Mouse (Mus musculus): ENCODE data around the gene Slc8a1. TPM values are rescaled to one million over a fixed set of nuclear protein-coding genes. Genes with fewer than 3 reads are reported as not detected.

The Slc8a1 gene
- polyA plus RNA-seq, 1 experiment from 2014 or later, result 4.0 TPM

GRCm38 (mm10) chr17:81528940-81529339 is 209.2 kb downstream of the Slc8a1 start:
- ATAC-seq (no peak), DNase-seq (ENCODE audit: low spot score) (no peak)
- 80% methylated on average over 4 of the region's 4 CpGs for WGBS
- no peaks in the 10 kb centered on the region for H3K36me3 ChIP-seq (ENCODE audit: insufficient read depth, low read length)
- no peak overlapping the region for H3K4me2 ChIP-seq (replicated peaks; ENCODE audit: low read depth, low read length)
- no peaks in the 10 kb centered on the region for H3K9me3 ChIP-seq (ENCODE audit: low read length)
- no peaks in the 10 kb centered on the region for H3K4me1 ChIP-seq (ENCODE audit: insufficient read depth, low read depth, low read length)
- no peak for TF ChIP-seq EP300 (IDR thresholded peaks at IDR 0.05)
- no peak for TF ChIP-seq CTCF (IDR thresholded peaks at IDR 0.05)
- H3K27ac ChIP-seq (ENCODE audit: low read length), result no peak overlapping the region
- no peaks in the 10 kb centered on the region for H3K27me3 ChIP-seq (replicated peaks; ENCODE audit: insufficient read depth, low read length)
- H3K4me3 ChIP-seq (ENCODE audit: low read depth, low read length), result no peak overlapping the region
- no peak overlapping the region for H3K9ac ChIP-seq (replicated peaks; ENCODE audit: low read depth)

GRCm38 (mm10) chr17:81526463-81526862 is 211.7 kb downstream of the Slc8a1 start:
- H3K9ac ChIP-seq (replicated peaks; ENCODE audit: low read depth), result no peak overlapping the region
- WGBS, result 91% methylated on average over 3 of the region's 3 CpGs
- DNase-seq (ENCODE audit: low spot score) (no peak), ATAC-seq (no peak)
- no peaks in the 10 kb centered on the region for H3K4me1 ChIP-seq (ENCODE audit: insufficient read depth, low read depth, low read length)
- no peak overlapping the region for H3K4me2 ChIP-seq (replicated peaks; ENCODE audit: low read depth, low read length)
- H3K9me3 ChIP-seq (ENCODE audit: low read length), result no peaks in the 10 kb centered on the region
- TF ChIP-seq EP300 (IDR thresholded peaks at IDR 0.05) (no peak), CTCF (IDR thresholded peaks at IDR 0.05) (no peak)
- H3K27ac ChIP-seq (ENCODE audit: low read length), result no peak overlapping the region
- H3K4me3 ChIP-seq (ENCODE audit: low read depth, low read length), result no peak overlapping the region
- no peaks in the 10 kb centered on the region for H3K36me3 ChIP-seq (ENCODE audit: insufficient read depth, low read length)
- no peaks in the 10 kb centered on the region for H3K27me3 ChIP-seq (replicated peaks; ENCODE audit: insufficient read depth, low read length)

- Histone ChIP-seq H3K9ac (replicated peaks; ENCODE audit: low read depth) (no peak overlapping the region), H3K4me3 (ENCODE audit: low read depth, low read length) (no peak overlapping the region), H3K4me2 (replicated peaks; ENCODE audit: low read depth, low read length) (no peak overlapping the region), H3K27ac (ENCODE audit: low read length) (no peak overlapping the region), H3K4me1 (ENCODE audit: insufficient read depth, low read depth, low read length) (no peaks in the 10 kb centered on the region), H3K36me3 (ENCODE audit: insufficient read depth, low read length) (no peaks in the 10 kb centered on the region), H3K27me3 (replicated peaks; ENCODE audit: insufficient read depth, low read length) (no peaks in the 10 kb centered on the region), H3K9me3 (ENCODE audit: low read length) (no peaks in the 10 kb centered on the region)
- no peak for ATAC-seq
- no peak for DNase-seq (ENCODE audit: low spot score)
- TF ChIP-seq EP300 (IDR thresholded peaks at IDR 0.05) (no peak), CTCF (IDR thresholded peaks at IDR 0.05) (no peak)
- WGBS, result 81% methylated on average over 6 of the region's 6 CpGs
These were observed 213.4 kb downstream of the Slc8a1 start for GRCm38 (mm10) chr17:81524826-81525225.

- no peaks in the 10 kb centered on the region for H3K27me3 ChIP-seq (replicated peaks; ENCODE audit: insufficient read depth, low read length)
- DNase-seq (ENCODE audit: low spot score) (no peak), ATAC-seq (no peak)
- no peak for TF ChIP-seq EP300 (IDR thresholded peaks at IDR 0.05)
- TF ChIP-seq CTCF (IDR thresholded peaks at IDR 0.05), result no peak
- H3K36me3 ChIP-seq (ENCODE audit: insufficient read depth, low read length), result no peaks in the 10 kb centered on the region
- no peak overlapping the region for H3K4me2 ChIP-seq (replicated peaks; ENCODE audit: low read depth, low read length)
- H3K27ac ChIP-seq (ENCODE audit: low read length), result no peak overlapping the region
- no peaks in the 10 kb centered on the region for H3K4me1 ChIP-seq (ENCODE audit: insufficient read depth, low read depth, low read length)
- no peak overlapping the region for H3K9ac ChIP-seq (replicated peaks; ENCODE audit: low read depth)
- H3K9me3 ChIP-seq (ENCODE audit: low read length), result no peaks in the 10 kb centered on the region
- WGBS, result 87% methylated on average over 2 of the region's 2 CpGs
- H3K4me3 ChIP-seq (ENCODE audit: low read depth, low read length), result no peak overlapping the region
These were observed 214.2 kb downstream of the Slc8a1 start for GRCm38 (mm10) chr17:81523943-81524342.

- no peaks in the 10 kb centered on the region for H3K27me3 ChIP-seq (replicated peaks; ENCODE audit: insufficient read depth, low read length)
- no peak for ATAC-seq
These were observed 219.7 kb downstream of the Slc8a1 start for GRCm38 (mm10) chr17:81518316-81519025.

GRCm38 (mm10) chr17:81516155-81516554 is 222.0 kb downstream of the Slc8a1 start:
- Histone ChIP-seq H3K36me3 (ENCODE audit: insufficient read depth, low read length) (no peaks in the 10 kb centered on the region), H3K27me3 (replicated peaks; ENCODE audit: insufficient read depth, low read length) (no peaks in the 10 kb centered on the region), H3K9ac (replicated peaks; ENCODE audit: low read depth) (no peak overlapping the region), H3K4me3 (ENCODE audit: low read depth, low read length) (no peak overlapping the region), H3K27ac (ENCODE audit: low read length) (no peak overlapping the region), H3K4me1 (ENCODE audit: insufficient read depth, low read depth, low read length) (no peaks in the 10 kb centered on the region), H3K4me2 (replicated peaks; ENCODE audit: low read depth, low read length) (no peak overlapping the region), H3K9me3 (ENCODE audit: low read length) (no peaks in the 10 kb centered on the region)
- DNase-seq (ENCODE audit: low spot score) (no peak), ATAC-seq (no peak)
- TF ChIP-seq CTCF (IDR thresholded peaks at IDR 0.05) (no peak), EP300 (IDR thresholded peaks at IDR 0.05) (no peak)
- WGBS, result 85% methylated on average over 4 of the region's 4 CpGs

More at GRCm38 (mm10) chr17:81518316-81519025, 219.7 kb downstream of the Slc8a1 start:
- Histone ChIP-seq H3K4me1 (ENCODE audit: insufficient read depth, low read depth, low read length) (no peaks in the 10 kb centered on the region), H3K9me3 (ENCODE audit: low read length) (no peaks in the 10 kb centered on the region), H3K27ac (ENCODE audit: low read length) (no peak overlapping the region), H3K4me2 (replicated peaks; ENCODE audit: low read depth, low read length) (no peak overlapping the region), H3K36me3 (ENCODE audit: insufficient read depth, low read length) (no peaks in the 10 kb centered on the region), H3K9ac (replicated peaks; ENCODE audit: low read depth) (no peak overlapping the region), H3K4me3 (ENCODE audit: low read depth, low read length) (no peak overlapping the region)
- no peak for TF ChIP-seq EP300 (IDR thresholded peaks at IDR 0.05)
- TF ChIP-seq CTCF (IDR thresholded peaks at IDR 0.05), result no peak
- no peak for DNase-seq (ENCODE audit: low spot score)
- 82% methylated on average over 10 of the region's 10 CpGs for WGBS

Data from lung, postnatal 0 days (tissue).